Mouse (Mus musculus): ENCODE data around the gene Flrt2. TPM values are rescaled to one million over a fixed set of nuclear protein-coding genes. Genes with fewer than 3 reads are reported as not detected.
A peak's percentile ranks its signal among the peaks of the same experiment; 100 is the strongest.
"Not testable (repeated sequence)": the region's sequence is repeated elsewhere in the genome, so short reads cannot be mapped to it uniquely, and the experiment has no call there.

Gene Flrt2
- not detected in 2 replicates for total RNA-seq (2017)

DNA sequence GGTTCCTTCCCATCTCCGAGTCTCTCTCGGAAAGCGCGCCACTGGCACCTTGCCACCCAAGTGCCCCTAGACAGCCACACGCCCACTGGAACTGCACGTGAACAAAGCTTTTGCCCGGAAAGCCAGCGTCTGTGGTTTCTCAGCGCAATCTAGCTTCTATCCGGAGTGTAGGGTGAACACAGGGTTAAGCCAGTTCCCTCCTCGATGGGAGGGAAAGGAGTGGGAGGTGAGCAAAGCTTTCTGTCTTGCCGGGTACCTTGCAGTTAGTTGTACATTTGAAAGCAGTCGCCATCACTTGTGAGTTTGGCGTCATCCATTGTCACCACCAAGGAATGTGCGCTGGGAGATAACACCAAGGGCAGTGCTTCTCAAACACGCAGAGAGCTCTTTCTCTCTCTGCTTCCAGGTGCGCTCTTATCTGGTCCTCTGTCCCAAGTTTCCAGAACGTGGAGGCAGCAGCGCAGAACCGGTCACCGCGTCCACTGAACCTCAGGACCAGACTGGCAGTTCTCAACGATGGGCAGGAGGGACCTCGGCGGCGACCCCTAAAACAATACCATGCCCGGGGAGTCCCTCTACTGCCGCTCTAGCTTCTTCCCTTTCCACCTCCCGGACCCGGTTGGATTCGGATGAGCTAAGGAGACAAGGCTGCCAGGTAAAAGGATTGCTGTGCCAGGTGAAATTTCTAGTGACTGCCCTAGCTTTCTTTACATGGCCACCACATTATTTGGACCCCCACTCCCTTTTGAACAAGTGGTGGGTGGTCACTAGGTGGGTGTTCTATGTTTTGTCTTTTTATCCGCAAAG, at the start of gene Flrt2:
Flrt2 (plus strand) TSS at position 266 of the 807 bp plus-strand sequence.
- ATAC-seq (ENCODE audit: extremely low read depth, insufficient number of reproducible peaks, low FRiP score, poor library complexity, severe bottlenecking): no peak

DNA sequence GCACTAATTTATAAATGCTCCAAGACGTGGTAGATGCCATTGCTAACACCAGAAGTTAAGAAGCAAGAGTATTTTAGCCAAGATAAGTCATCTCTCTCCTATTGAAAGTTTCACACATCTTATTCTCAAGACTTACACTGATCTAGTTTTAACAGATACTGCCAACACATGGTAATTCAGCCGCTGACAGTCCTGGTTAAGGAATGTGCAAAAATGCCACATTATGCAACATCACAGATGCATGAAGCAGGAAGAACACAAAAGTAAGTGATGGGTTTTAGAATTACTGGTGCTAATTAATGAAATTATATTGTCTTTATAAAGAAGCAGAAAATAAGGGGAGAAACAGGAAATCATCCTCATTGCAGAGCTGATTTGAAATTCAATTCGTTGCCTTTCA, 49.8 kb upstream of the Flrt2 start:
- no peak for ATAC-seq (ENCODE audit: extremely low read depth, insufficient number of reproducible peaks, low FRiP score, poor library complexity, severe bottlenecking)

DNA sequence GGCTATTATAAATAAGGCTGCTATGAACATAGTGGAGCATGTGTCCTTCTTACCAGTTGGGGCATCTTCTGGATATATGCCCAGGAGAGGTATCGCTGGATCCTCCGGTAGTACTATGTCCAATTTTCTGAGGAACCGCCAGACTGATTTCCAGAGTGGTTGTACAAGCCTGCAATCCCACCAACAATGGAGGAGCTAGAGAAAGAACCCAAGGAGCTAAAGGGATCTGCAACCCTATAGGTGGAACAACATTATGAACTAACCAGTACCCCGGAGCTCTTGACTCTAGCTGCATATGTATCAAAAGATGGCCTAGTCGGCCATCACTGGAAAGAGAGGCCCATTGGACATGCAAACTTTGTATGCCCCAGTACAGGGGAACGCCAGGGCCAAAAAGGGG, 44.8 kb upstream of the Flrt2 start:
- not testable (repeated sequence) for ATAC-seq (ENCODE audit: extremely low read depth, insufficient number of reproducible peaks, low FRiP score, poor library complexity, severe bottlenecking)

DNA sequence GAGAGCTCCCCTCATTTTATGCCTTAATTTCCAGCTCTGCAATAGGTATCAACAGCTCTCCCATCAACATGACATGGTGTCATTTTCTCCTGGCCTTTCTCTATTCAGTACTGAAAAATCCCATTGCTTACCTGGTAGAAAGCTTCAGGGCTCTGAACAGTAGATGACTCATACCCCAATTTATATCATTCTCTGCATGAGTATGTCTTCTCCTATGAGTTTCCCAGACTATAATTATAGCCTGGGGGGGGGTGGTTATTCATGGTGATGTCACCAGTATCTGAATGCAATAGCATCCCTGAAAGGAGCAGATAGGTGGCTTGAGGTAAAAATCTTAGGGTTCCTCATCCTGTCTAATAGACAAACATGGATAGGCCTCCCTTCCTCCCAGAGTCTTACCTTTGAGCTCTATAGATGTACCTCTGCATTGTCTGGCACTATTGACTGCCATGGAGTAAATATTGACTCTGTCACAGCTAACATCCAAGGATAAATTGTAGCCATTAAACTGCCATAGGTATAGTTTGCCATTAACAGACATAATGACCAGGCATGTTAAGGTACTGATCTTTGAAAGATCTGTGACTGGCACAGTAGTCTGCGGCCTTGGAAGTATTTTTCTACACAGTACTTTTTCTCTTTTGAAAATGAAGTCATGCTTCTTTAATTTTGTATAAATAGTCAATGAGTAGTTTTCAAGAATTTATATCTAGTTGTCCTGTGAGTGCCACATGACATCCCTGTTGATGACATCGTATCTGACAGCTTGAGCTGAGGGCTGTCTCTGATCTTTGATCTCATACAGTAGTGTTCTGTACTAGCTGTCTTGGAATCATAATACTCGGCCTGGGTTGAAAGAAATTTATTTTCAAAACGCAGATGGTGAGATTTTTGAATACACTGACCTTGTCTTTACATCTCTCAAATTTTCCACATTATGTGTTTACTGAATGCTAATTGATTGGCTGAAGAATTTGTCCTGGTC, 39.6 kb upstream of the Flrt2 start:
- no peak for ATAC-seq (ENCODE audit: extremely low read depth, insufficient number of reproducible peaks, low FRiP score, poor library complexity, severe bottlenecking)

DNA sequence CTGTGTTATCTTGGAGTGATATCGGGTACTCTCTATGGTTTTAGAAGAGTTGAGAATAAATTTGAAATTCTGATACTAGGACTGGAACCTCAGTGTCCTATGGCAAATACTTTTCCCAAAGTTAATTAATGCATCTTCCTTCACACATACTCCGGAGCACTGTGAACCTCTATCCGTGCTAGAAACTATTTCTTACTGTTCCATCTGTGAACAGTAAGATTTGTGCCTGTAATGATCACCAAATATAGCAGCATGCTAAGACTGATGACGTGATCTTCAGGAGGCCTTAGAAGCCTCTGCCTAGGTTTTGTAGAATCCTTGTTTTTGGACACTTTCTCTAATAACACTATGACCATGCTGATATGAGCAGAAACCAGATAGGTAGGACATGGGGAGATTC, 35.4 kb upstream of the Flrt2 start:
- ATAC-seq (ENCODE audit: extremely low read depth, insufficient number of reproducible peaks, low FRiP score, poor library complexity, severe bottlenecking): no peak

DNA sequence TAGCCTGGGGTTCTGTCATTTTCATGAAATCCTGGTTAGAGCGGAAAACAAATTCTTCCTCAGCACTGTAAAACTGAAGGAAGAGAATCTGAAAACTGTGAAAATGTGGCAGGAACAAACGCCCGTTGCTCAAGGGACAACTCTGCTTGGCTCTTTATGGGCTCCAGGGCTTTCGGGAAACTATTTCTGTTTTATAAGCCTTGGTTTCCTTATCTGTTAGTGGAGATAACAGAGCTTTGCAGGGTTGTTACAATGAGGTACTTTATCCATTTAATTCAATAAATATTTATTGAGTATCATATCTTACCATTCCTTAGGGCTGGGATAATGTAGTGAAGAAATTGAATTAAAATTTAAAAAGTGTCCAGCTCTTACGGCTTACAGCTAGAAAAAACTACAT, 24.7 kb upstream of the Flrt2 start:
- no peak for ATAC-seq (ENCODE audit: extremely low read depth, insufficient number of reproducible peaks, low FRiP score, poor library complexity, severe bottlenecking)

DNA sequence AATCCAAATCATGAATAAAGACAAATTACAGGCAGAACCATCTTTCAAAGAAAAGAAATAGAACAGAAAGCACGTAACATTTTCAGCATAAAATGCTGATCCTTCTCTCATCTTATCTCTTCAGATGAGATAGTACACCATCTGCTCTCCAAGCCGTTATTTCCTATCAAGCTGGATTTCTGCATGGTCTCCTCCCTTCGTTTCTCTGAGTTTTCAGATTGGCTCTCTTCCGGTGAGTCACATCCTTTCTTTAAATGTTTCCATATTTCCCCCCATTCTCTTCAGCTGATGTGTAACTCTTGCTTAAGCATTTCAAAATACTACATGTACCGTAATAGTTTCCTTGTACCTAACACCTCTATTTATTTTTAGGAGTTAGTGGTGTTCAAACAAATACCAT, 16.3 kb upstream of the Flrt2 start:
- ATAC-seq (ENCODE audit: extremely low read depth, insufficient number of reproducible peaks, low FRiP score, poor library complexity, severe bottlenecking): no peak

DNA sequence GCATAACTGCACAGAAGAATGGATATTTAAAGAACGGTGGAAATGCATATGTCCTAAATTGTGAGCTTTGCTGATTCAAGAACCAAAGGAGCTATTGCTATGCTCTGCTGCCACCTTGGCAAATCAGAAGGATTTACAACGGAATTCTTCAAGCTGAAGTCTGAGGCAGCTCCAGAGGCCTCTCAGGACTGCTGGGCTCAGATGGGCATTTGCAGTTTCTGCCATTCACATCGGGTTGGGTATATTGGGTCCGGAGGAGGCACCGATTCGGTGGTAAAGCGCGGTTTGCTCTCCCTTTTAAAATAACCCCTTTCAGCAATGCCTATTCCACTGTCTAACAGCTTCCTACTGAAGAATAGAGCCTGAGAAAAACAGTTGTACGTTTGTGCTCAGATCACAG, 1.2 kb upstream of the Flrt2 start:
- ATAC-seq (ENCODE audit: extremely low read depth, insufficient number of reproducible peaks, low FRiP score, poor library complexity, severe bottlenecking): no peak

DNA sequence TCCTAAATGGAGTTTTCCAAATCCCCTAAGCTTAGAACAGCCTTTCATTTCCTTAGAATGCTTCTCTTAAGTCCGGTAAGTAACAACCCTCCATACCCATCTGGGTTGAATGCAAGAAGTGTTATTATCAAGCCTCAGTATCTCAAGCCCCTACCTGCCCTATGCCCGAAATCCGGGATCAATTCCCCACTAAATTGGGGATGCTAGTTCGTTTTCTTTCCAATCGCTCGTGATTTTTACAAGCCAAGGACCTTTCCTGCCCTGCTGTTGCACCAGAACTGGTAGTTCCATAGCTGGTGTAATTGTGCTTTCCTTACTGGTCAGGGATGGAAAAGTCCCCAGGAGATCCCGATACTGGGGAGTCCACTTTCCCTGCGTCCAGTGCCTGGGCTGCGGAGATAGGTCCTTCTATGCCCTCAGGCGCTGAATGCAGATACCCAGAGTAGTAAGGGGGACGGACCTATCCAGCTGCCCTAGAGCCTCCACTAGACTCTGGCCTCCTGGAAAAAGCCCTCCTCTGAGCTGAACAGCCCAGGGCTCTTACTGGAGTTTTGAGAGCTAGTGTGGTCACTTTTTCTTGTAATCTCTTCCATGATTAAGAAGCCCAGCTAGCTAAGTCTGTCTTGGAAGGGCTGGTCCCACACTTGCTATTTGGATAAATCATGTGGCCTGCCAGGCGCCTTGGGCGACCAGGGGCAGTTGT, 1.1 kb downstream of the Flrt2 start:
- ATAC-seq (ENCODE audit: extremely low read depth, insufficient number of reproducible peaks, low FRiP score, poor library complexity, severe bottlenecking): no peak

DNA sequence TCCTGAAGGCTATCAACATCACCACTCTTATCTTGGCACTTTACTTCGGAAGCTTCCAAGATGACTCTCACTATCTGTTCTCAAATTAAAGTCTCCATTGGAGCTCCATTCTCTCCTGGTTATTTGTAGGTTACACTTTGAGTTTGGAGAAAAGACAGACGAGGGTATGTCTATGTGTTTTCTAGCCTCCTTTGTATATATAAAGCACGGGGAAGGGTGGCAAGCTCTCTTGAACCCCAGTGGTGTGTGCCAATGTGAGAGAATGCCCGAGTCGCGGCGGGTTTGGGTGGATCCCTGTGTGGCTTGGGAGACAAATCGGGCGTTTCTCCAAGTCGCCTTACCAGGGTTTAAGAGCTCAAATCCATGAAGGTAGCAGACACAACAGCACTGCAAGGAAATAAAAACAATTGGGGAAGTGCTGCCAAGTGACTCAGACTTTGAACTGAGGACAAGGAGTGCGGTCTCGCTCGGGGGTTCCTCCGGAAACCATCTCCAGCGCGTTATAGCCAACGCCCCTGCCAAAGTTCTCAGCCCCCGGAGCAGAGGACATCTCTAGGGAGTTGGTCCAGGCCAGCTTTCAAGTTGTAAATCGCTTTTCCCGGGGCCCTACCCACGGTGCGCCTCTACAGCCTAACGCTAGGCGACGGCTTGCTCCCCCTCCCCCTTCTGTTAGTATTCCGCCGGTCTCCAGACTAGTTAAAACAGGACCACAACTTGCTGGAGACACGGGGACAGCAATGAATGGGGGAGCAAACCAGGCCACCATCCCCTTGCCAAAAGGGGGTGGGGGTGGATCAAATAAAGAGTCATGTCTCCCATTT, 1.8 kb downstream of the Flrt2 start:
- ATAC-seq (ENCODE audit: extremely low read depth, insufficient number of reproducible peaks, low FRiP score, poor library complexity, severe bottlenecking): no peak

DNA sequence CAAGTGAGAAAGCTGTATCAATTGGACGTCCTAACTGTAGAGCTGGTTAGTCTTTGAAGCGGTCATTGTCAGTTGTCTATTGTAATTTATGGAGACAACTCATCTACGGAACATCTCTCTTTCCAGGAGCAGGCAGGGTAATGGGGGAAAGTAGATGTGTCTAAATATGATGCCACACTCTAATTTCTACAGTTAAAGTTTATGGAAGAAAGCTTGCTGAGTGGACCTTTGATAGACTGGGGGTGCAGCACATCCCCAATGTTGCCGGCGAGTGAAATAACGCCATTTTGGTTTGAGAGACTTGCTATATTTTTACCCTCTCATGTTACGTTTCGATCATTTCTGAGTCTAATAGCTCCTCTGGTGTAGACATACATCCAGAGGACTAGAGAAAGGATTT, 2.5 kb downstream of the Flrt2 start:
- no peak for ATAC-seq (ENCODE audit: extremely low read depth, insufficient number of reproducible peaks, low FRiP score, poor library complexity, severe bottlenecking)

DNA sequence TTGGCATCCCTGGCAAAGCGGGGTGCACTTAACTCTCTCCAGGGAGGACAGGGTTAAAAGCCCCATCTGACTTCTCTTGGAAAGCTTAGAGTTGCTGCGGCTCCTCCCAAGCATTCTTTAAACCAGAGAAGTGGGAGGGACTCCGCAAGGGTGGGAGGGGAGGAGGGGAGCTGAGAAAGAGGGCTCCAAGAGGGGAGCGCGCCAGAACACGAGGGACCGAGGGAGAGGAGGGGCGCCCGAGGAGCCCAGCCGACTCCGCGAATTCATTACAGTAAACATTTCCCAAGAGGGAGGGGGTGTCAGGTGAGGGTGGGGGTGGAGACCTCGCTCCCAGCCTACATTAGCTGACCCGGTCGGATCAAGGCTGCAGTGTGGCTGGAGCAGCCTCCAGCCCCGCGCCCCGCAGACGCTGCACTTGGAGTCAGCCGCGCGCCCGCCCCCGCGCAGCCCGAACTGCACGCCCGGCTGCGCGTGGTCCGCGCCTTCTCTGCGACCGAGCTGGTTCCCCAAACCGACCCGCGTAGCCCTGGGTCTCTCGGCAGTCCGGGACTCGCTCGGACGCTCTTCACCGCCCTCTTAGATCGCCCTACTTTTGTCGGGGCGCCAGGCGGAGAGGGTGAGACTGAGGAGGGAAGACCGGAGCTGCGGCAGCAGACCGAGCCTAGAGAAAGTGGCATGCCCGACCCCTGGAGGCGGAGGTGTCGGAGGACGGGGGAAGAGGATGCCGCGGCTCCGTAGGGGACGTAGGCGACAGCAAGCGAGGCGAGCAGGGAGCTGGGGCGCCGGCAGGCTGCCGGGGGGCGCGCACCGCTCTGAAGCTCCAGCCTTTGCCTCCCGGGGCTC, 3.2 kb downstream of the Flrt2 start:
- ATAC-seq (ENCODE audit: extremely low read depth, insufficient number of reproducible peaks, low FRiP score, poor library complexity, severe bottlenecking): 0 out of 2 replicates have a peak, but pooled peaks have one; percentile 9

DNA sequence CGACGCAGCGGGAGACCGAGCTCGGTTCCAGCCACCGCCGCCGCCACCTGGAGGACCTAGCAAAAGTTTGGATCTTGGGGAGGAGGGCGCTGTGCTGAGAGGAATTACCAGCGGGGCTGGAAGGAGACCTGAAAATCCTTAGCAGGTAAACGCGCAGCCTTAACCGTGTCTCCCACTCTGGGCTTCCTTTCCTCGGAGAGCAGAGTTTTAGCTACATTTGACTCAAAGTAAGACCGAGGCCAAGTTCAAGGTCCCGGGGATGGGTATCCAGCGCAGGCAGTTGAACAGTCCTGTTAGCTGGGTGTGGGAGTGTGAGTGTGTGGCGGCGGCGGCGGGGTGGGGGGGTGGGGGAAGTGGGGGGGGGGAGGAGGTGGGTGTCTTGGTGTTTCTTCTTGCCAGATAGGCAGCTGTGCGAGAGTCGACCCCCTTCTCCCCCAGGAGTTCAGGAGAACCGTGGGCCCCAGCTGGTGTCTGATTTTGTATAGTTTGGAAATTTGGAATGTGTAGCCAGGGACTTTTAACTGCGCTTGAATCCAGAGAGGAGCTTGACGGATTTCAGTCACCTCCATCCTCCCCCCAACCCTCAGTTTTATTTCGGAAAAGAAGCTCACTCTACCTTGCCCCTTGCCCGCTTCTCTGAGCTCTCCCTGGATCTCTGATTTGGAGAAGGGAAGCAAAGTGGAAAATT, 4.0 kb downstream of the Flrt2 start:
- no peak for ATAC-seq (ENCODE audit: extremely low read depth, insufficient number of reproducible peaks, low FRiP score, poor library complexity, severe bottlenecking)

DNA sequence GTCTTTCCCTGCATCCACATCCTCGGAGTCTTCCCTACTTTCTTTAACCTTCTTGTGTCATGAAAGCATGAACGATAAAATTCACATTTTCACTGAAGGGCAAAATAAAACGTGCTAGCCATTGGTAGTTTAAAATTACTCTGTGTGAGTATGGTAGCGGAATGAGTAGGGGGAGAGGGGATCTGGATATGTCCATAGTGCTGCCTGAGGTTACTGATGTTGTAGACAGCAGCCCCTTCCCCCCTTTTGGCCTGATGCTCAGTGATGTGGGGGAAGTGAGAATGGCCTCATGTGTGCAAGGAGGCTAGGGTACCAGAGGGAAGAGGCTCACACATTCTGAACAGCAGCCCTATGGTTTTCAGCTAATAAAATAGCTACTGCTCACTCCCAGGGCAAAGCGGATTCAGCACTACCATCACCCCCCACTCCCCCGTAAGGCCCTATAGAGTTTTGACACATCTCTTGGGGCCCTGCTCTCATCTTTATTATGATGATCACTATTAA, 4.5 kb downstream of the Flrt2 start:
- no peak for ATAC-seq (ENCODE audit: extremely low read depth, insufficient number of reproducible peaks, low FRiP score, poor library complexity, severe bottlenecking)

DNA sequence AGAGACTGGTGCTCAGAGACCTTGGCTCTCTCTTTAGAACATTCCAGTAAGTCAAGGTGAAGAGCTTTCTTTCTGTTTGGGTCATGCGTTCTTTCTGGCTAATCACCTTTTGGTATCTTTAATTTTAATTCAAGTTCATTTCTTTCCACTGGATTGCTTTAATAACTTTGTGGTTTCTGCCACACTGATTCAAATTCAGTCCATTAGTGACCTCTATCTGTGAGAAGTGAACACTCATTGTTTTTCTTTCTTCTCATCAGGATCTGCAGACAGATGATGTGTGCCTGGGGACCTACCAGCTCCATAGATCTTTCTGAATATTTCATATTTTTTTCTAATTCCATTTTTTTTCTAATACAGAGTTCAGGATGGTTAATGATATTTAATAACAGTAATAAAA, 6.5 kb downstream of the Flrt2 start:
- no peak for ATAC-seq (ENCODE audit: extremely low read depth, insufficient number of reproducible peaks, low FRiP score, poor library complexity, severe bottlenecking)

DNA sequence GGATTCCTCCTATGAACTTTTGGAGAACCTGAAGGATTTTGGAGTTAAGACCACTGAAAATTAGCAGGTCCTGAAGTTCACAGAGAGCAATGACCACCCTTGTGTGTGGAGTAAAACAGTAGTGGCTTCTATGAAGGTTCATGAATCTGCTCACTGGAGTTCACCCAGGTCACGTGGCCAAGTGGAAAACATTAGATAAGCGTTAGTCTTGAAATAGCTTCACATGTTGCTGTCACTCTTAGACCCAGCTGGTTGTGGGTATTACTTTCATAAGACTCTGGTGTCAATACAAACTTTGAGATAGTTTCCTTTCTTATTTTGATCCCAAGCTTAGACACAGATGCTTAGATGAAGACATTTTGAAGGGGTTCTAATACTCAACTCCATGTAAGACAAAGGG, 8.7 kb downstream of the Flrt2 start:
- ATAC-seq (ENCODE audit: extremely low read depth, insufficient number of reproducible peaks, low FRiP score, poor library complexity, severe bottlenecking): no peak

DNA sequence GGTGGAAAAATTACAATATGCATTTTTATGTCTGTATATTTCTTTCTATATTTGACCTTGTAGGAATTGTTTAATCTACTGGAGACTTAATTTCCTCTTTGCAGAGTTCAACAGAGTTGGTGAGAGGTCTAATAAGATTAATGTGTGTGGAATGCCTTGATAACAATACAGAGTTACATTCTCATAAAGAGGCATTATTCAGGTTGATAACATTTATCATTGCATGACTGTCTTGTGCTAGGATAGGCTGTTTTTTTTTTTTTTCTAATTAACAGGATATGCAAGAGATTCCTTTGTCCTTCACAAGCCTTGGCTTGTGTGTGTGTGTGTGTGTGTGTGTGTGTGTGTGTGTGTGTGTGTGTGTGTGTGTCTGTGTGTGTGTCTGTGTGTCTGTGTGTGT, 9.6 kb downstream of the Flrt2 start:
- no peak for ATAC-seq (ENCODE audit: extremely low read depth, insufficient number of reproducible peaks, low FRiP score, poor library complexity, severe bottlenecking)
